Mouse (Mus musculus) kidney, adult 2 months (tissue): Measurements from ENCODE around the gene Tsc1. TPM values are rescaled to one million over a fixed set of nuclear protein-coding genes. Genes with fewer than 3 reads are reported as not detected.

Source experiments
- DNase-seq: peaks from one replicate; pipeline ENCODE4 v3.0.0; 2021
- H3K27ac ChIP-seq: fragments of 200-500 bp; 2 replicates; pipeline ENCODE4 v1.5.1; 2012; ENCODE audit warnings: low read depth, low read length, control low read depth, inconsistent platforms; ENCODE audit not compliant: insufficient read depth
- H3K27me3 ChIP-seq: fragments of 200-500 bp; replicated peaks from 2 replicates; pipeline ENCODE4 v1.6.1; 2012; ENCODE audit warnings: mild to moderate bottlenecking, moderate library complexity, low read length, inconsistent platforms; ENCODE audit not compliant: control insufficient read depth, insufficient read depth
- H3K36me3 ChIP-seq: fragments of 200-500 bp; 2 replicates; pipeline ENCODE4 v1.6.1; 2012; ENCODE audit warnings: mild to moderate bottlenecking, moderate library complexity, low read length, inconsistent platforms; ENCODE audit not compliant: control insufficient read depth, insufficient read depth
- H3K4me1 ChIP-seq: fragments of 200-500 bp; 2 replicates; pipeline ENCODE4 v1.6.1; 2011; ENCODE audit warnings: low read length; ENCODE audit not compliant: control insufficient read depth, insufficient read depth
- H3K4me3 ChIP-seq: fragments of 200-500 bp; 2 replicates; pipeline ENCODE4 v1.5.1; 2011; ENCODE audit warnings: mild to moderate bottlenecking, low read depth, low read length, control low read depth; ENCODE audit not compliant: insufficient read depth
- CTCF ChIP-seq: fragments of 200-500 bp; conservative IDR thresholded peaks from 2 replicates; pipeline ENCODE4 v1.5.1; 2011; ENCODE audit warnings: low read depth, mild to moderate bottlenecking, control low read depth, low read length, moderate library complexity, mixed read lengths; ENCODE audit not compliant: insufficient read depth, insufficient read length
- POLR2A ChIP-seq: fragments of 200-500 bp; IDR thresholded peaks from one replicate; pipeline ENCODE4 v1.6.1; 2011; ENCODE audit warnings: low read depth, low read length, control low read depth
- WGBS: fragments of 180-500 bp; shearing (Covaris S2); methylation state at CpG from one replicate; pipeline ENCODE4 v1.1.7; 2018; 5-methylcytosine and 5-hydroxymethylcytosine counted together
- polyA plus RNA-seq: library from polyadenylated mRNA; depleted of rRNA; stranded (reverse); fragments of >200 nt; gene quantifications from 2 replicates; pipeline ENCODE4 v1.2.3, GENCODE M21; 2012; rRNA removed

The Tsc1 gene
- polyA plus RNA-seq, 1 experiment: 17.5 TPM

DNA sequence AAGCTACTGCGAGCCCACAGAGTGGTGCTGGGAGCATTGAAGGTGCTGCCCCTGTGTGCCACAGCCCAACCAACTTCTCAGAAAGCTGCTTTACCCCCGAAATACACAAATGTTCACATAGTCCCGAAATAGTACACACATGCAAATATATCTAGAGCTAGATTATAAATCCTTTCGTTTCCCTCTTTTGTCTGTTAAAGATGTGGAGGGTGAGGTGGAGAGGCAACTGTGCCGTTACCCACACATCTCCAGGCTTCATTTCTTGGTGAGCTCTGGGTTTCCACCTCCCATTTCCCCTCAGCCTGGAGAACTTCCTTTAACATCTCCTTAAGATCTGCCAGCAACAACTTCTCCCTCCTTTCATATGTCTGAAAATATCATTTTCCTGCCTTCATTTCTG, 99.1 kb downstream of the Tsc1 start:
- H3K36me3 ChIP-seq: no peaks in the 10 kb centered on the region
- TF ChIP-seq CTCF (no peak), POLR2A (no peak)
- H3K27me3 ChIP-seq: no peaks in the 10 kb centered on the region
- 85% methylated on average over 5 of the region's 5 CpGs for WGBS
- H3K4me3 ChIP-seq: no peak overlapping the region
- no peak overlapping the region for H3K27ac ChIP-seq
- H3K4me1 ChIP-seq: no peaks in the 10 kb centered on the region
- DNase-seq: no peak

Other genes with a start within 250 kb of the Tsc1 start
- 4.2 and 4.9 TPM in 2 replicates for gene Ppp1r26, start 194.4 kb upstream of the Tsc1 start, polyA plus RNA-seq
- gene 1700007K13Rik, start 174.9 kb upstream of the Tsc1 start, polyA plus RNA-seq: 0.86 and 1.3 TPM in 2 replicates
- gene Mrps2, start 173.2 kb upstream of the Tsc1 start, polyA plus RNA-seq: 65.7 and 72.7 TPM in 2 replicates
- gene Gbgt1, start 144.3 kb upstream of the Tsc1 start, polyA plus RNA-seq: 1.2 and 1.3 TPM in 2 replicates
- 0.33 TPM in 1 of 2 replicates, not detected in the other for gene Gm10134, start 135.1 kb upstream of the Tsc1 start, polyA plus RNA-seq
- gene Ralgds, start 128.1 kb upstream of the Tsc1 start, polyA plus RNA-seq: 24.6 and 32.3 TPM in 2 replicates
- 0.15 TPM in 1 of 2 replicates, not detected in the other for gene Cel, start 77.8 kb upstream of the Tsc1 start, polyA plus RNA-seq
- 20.4 and 20.8 TPM in 2 replicates for gene Gtf3c5, start 57.5 kb upstream of the Tsc1 start, polyA plus RNA-seq
- 0.06 and 0.30 TPM in 2 replicates for gene Gfi1b, start 19.2 kb upstream of the Tsc1 start, polyA plus RNA-seq
- gene Spaca9, start 58.5 kb downstream of the Tsc1 start, polyA plus RNA-seq: 1.4 and 1.5 TPM in 2 replicates
- 0.34 and 0.36 TPM in 2 replicates for gene Ak8, start 58.9 kb downstream of the Tsc1 start, polyA plus RNA-seq
- 7.1 and 7.4 TPM in 2 replicates for gene Gtf3c4, start 199.1 kb downstream of the Tsc1 start, polyA plus RNA-seq
- gene Ddx31, start 199.2 kb downstream of the Tsc1 start, polyA plus RNA-seq: 2.6 and 3.4 TPM in 2 replicates